Mouse (Mus musculus) layer of hippocampus, postnatal 14 days (tissue): ENCODE measurements at regions not wholly inside any gene's neighbourhood (a gene's known extent, or its start where the extent isn't known, plus 50 kb on each side); places are given as distances from the start of the nearest gene placed in this dataset.

Experiments
- DNase-seq, 2 experiments: peaks; one replicate each; pipeline ENCODE4 v3.0.0; 2021 to 2022; ENCODE audit warnings: low spot score in 2 of 2, mixed read lengths in 1 of 2

DNA sequence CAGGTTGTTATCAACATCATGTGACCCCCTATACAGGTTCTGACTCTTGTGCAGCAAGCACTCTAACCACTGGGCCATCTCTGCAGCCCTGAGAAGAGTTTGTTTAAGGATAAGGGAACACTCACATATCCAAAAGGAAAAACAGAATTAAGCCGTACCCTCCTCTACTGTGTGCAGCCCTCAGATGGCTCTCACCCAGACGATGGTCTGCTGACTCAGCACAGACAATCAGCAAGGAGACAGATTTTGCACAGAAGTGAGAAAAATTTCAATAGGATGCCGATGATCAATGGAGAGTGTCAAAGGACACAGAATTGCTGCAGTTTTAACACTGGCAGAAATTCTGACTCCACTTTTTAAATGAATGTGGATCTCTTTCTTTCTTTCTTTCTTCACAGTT, 159.4 kb upstream of the Auts2 start:
- no peak for DNase-seq

DNA sequence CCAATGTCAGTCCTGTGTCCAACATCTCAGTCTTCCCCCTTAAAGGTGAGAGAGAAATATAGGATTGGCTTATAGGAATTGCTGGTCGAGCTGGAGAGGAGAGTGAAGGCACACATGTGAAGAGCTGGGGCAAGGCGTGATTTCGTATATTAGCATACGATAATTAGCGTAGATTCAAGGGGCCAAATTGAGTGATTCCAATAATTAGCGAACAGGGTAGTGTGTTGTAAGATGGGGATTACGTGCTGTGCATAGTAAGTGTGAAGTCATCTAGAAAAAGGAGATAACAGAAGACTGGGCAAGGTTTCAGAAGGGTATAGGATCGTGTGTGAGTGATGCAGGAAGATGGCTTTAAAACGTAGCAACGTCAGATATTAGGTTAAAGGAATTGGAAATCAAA, 147.6 kb upstream of the Auts2 start:
- no peak for DNase-seq

GRCm38 (mm10) chr5:132675261-132675660, 132.1 kb upstream of the Auts2 start:
- no peak for DNase-seq

GRCm38 (mm10) chr5:132673599-132674305, 130.6 kb upstream of the Auts2 start:
- peak; percentile 34 to 55 for DNase-seq

DNA sequence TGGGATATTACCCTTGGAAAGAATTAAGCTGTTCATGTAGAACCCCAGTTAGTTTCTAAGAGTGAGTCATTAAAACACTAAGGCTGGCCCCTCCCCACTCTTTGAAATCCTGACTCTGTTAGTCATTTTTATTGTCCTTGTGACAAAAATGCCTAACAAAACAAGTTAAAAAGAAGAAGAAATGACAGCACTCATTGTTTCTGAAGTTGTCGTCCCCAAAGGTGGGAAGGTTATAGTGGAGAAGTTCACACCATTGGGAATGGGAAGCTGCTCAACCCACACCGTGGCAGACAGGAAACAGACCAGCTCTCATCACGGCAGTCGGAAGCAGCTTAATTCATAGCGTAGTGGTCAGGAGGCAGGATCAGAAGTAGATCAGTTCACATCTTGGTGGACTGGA, 128.4 kb upstream of the Auts2 start:
- no peak for DNase-seq

DNA sequence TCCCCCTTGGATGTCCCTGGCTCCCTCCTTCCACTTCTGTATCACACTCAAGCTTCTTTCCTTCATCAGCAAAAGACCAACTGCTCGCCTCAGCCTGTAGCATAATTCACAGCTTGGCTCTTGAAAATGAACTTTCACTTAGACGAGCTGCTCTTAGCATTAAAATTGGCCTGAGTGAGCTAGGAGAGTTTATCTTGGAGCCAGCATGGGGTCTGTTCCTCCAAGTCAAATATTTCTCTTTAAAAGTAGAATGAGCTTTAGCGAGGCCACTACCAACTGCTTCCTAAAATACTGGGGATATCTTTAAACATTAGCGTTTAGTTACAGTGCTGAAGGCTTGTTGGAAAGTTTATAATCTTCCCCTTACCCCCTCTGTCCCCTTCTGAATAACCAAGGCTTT, 124.2 kb upstream of the Auts2 start:
- no peak for DNase-seq

DNA sequence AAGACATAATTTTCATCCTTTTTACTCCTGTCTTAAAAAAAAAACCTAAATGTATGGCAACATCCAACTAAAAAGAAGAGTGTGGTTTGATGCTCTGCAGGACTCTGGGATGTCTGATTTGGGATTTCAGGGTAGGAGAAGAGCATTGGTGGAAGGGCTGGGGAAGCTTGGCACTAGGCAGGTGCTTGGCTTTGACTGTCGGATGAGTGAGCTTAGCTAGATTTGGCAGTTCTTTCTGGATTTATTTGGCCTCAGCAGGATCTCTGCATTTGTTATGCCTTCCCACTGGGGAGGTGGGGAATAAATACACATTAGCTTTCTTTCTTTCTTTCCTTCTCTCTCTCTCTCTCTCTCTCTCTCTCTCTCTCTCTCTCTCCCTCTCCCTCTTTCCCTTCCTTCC, 118.1 kb upstream of the Auts2 start:
- peak in 1 of 2 experiments; percentile 41 for DNase-seq

GRCm38 (mm10) chr5:132660036-132660435, 116.9 kb upstream of the Auts2 start:
- no peak for DNase-seq

GRCm38 (mm10) chr5:132654382-132654781, 111.2 kb upstream of the Auts2 start:
- DNase-seq = no peak

DNA sequence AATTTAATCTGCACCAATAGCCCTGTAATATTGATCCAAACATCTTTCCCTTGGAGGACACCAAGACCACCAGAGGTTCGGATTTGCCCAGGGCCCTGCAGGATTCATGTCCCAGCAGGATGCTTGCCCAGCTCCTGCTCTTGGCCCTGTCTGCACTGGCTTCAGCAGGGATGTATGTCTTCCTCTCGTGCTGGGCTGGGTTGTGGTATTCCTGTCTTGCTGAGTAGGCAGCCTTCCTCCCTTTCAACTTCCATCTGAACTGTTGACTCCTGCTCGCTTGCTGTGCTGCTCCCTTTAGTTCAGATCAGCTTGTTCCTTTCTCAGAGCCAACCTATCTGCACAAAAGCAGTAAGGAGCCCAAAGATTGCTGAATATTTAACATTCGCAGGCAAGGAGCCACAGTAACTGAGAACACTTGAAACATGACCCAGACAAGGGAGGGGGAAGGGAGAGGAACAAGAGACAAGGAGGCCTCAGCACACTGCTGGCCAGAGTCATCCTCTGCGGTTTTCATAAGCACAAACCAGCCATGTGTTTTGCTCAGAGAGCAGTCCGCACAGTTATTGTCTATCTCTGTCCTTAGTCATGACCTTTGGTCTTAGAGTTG, 110.7 kb upstream of the Auts2 start:
- peak in 1 of 2 experiments; percentile 43 for DNase-seq

DNA sequence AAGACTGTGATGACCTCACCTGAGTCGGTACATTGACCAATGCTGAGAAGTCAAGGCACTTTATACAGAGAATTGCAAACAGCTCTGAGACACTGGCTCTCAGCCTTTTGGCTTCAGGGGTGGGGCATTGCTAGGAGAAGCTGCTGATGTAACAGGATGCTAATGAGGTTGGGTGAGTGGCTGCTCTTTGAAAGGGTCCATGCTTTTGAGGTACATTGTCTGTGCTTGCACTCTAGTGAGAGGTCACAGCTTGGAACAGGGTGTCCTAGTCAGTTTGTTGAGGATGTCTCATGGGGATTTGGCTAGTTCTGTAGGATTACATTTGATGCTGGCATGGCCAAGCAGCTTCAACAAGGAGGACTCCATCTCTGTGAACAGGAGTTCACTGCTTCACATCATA, 109.1 kb upstream of the Auts2 start:
- no peak for DNase-seq

GRCm38 (mm10) chr5:132649771-132650170, 106.6 kb upstream of the Auts2 start:
- no peak for DNase-seq

DNA sequence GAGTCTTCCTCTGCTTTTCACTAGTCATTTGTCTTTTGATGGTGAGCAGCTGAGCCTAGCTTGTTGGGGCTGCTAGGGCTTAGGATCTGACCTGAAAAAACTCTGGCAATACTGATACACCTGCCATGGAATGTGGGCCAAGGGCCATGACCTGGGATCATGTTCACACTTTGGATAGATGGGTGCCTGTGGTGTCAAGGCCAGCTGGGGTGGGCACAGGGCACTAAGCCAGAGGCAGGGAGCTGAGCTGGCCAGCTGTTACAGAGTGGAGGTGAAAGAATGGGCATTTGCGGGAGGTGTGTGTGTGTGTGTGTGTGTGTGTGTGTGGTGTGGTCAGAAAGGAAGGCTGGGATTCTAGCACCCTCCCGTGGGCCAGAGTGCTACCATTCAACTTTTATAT, 105.6 kb upstream of the Auts2 start:
- DNase-seq = no peak

GRCm38 (mm10) chr5:132644646-132645172, 101.6 kb upstream of the Auts2 start:
- no peak for DNase-seq

DNA sequence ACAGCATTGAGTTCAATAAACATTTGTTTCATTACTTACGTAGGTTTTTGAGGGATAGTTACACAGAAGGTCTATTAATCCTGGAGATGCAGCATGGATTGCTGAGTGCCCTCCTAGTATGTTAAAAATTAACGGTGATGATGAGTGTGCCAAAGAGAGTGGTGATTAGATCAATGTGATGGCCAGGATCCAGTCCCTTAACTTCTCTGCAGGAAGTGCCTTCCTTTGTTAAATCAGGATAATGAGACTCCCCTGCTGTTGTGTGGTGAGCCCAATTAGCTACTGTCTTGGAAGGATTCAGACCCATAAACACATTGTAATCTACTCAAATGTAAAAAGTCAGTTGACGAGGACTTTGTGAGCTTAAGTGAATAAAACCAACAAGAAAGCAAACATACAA, 100.1 kb upstream of the Auts2 start:
- DNase-seq = no peak

- peak in 1 of 2 experiments; percentile 20 for DNase-seq
Measured at GRCm38 (mm10) chr5:132633198-132633884, 90.2 kb upstream of the Auts2 start.

DNA sequence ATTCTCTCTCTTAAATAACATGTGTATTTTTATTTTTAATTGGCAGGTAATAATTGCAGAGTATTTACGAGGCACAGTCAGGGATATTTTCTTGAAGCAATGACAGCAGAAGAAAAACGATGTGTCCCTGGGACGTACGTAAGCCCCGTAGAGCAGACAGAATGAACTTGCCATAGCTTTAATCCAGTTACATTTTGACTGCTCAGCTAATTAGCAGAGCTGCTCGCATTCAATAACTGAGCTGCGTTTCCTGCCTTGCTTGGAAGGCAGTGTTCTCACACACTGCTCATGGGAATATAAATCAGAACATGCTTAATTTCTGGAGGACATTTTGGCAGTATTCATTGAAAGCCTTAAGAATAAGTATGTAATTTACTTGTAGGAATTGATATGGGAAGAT, 78.6 kb upstream of the Auts2 start:
- no peak for DNase-seq

- DNase-seq = no peak
Measured at GRCm38 (mm10) chr5:132617241-132617640, 74.1 kb upstream of the Auts2 start.

GRCm38 (mm10) chr5:132609251-132609650, 66.1 kb upstream of the Auts2 start:
- no peak for DNase-seq

DNA sequence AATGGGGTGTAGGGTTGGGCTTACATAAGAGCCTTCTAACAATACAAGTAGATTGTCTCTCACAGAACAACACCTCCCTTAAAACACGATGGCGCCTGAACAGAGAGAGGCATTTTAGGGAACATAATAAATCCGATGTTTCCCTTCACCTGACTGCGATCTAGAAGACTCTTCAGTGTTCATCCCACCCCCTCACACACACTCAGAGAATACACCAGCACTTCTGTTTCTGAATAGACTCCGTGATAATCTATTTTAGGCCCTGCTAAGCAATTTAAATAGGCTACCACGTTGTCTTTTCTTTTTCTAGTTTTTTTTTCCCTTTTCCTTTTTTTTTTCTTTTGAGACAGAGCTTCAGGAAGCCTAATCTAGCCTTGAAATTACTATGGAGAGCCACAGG, 63.1 kb upstream of the Auts2 start:
- DNase-seq = no peak

- no peak for DNase-seq
Measured at GRCm38 (mm10) chr5:132594796-132595195, 51.7 kb upstream of the Auts2 start.
